Mouse (Mus musculus) adrenal gland, adult (tissue): ENCODE results near the gene Hsd17b6.
"Not testable (repeated sequence)": the region's sequence is repeated elsewhere in the genome, so short reads cannot be mapped to it uniquely, and the experiment has no call there.

Source experiments
- DNase-seq, 2 experiments: peaks; one replicate each; pipeline ENCODE4 v3.0.0; 2022 to 2023; ENCODE audit warnings: low spot score in 1 of 2; ENCODE audit not compliant: inconsistent age in 2 of 2

Gene Hsd17b6

DNA sequence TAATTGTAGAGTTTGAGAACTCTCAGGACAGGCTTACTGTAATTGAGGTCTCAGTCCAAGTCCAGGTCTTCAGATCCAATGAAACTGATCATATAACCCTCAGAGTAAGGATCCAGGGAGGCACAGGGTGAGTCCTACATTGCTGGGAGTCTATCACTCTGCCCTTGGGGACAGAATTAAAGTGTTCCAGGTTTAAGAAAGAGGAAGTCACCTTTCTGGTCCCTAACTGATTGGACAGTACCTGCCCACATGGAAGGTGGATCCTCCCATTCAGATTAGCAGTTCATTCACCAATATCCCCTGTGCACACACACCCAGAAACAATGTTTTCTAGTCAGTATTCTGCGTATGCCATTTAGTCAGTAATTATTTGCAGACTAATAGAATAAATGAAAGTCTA lies at the start of gene Hsd17b6:
Gene Hsd17b6 (minus strand): TSS at position 166 of the 400 bp plus-strand sequence.
- DNase-seq, result no peak

- no peak for DNase-seq
These were observed 45.6 kb upstream of the Hsd17b6 start for GRCm38 (mm10) chr10:128053001-128053400.

GRCm38 (mm10) chr10:128052136-128052535 lies 44.7 kb upstream of the Hsd17b6 start:
- DNase-seq, result not testable (repeated sequence)

- no peak for DNase-seq
These were observed 44.2 kb upstream of the Hsd17b6 start for GRCm38 (mm10) chr10:128051589-128051988.

DNA sequence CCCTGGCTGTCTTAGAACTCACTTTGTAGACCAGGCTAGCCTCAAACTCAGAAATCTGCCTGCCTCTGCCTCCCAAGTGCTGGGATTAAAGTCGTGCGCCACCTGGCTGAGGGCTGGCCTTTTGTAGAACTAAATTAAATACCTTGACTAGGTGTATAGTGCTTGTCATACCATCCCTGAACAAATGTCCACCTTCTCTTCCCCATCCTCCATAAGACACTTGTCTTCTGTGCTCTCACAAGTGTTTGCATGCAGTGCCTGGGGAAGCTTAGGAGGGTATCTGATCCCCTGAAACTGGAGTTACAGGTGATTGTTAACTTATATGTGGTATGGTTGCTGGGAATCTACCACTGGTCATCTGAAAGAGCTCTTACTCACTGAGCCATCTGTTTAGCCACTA lies 42.9 kb upstream of the Hsd17b6 start:
- DNase-seq, result no peak

GRCm38 (mm10) chr10:128049741-128050140 lies 42.3 kb upstream of the Hsd17b6 start:
- DNase-seq, result no peak

- DNase-seq, result no peak
These were observed 40.7 kb upstream of the Hsd17b6 start for GRCm38 (mm10) chr10:128048157-128048556.

DNA sequence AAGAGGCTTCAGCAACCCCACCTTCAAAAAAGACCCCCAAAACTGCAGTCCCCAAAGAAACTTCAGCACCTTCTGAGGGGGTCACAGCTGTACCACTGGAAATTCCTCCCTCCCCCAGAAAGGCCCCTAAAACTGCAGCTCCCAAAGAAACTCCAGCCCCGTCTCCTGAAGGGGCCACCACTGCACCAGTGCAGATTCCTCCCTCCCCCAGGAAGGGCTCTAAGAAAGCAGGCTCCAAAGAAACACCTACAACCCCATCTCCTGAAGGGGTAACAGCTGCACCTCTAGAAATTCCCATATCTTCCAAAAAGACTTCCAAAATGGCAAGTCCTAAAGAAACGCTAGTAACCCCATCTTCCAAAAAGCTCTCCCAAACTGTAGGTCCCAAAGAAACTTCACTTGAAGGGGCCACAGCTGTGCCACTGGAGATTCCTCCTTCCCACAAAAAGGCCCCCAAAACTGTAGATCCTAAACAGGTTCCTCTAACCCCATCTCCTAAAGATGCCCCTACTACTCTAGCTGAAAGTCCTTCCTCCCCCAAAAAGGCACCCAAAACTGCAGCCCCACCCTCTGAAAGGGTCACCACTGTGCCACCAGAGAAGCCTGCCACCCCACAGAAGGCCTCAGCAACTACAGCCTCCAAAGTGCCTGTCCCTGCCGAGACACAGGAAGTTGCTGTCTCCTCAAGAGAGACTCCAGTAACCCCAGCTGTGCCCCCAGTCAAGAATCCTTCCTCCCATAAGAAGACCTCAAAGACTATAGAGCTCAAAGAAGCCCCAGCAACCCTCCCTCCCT lies 35.8 kb upstream of the Hsd17b6 start:
- DNase-seq, result peak in 1 of 2 experiments; percentile 26

GRCm38 (mm10) chr10:128042466-128042865 lies 35.1 kb upstream of the Hsd17b6 start:
- DNase-seq, result no peak

DNA sequence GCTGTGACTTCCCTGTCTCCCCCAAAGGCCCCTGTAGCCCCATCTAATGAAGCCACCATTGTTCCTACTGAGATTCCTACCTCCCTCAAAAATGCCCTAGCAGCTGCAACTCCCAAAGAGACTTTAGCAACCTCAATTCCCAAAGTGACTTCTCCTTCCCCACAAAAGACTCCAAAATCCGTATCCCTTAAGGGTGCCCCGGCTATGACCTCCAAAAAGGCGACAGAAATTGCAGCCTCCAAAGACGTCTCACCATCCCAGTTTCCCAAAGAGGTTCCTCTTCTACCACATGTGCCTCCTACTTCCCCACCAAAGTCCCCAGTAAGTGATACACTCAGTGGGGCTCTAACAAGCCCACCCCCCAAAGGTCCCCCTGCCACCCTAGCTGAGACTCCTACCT lies 34.2 kb upstream of the Hsd17b6 start:
- DNase-seq, result no peak

DNA sequence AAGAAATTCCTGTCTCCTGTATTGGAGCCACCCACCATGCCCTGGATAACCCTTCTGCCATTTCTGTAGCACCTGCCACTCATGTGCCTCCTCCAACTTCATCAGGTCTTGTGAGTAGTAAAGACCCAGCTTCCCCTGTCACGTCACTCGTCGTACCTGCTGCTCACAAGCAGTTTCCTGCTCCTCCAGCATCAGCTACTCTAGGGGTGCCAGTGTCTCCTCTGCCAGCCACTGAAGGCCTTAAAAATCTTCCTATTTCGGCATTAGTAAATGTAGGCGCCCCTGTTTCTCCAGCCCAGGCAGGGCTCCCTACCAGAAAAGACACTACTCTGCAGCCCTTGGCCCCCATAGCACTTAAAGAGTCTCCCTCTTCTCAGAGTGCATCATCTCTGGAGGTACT lies 32.9 kb upstream of the Hsd17b6 start:
- DNase-seq, result no peak

DNA sequence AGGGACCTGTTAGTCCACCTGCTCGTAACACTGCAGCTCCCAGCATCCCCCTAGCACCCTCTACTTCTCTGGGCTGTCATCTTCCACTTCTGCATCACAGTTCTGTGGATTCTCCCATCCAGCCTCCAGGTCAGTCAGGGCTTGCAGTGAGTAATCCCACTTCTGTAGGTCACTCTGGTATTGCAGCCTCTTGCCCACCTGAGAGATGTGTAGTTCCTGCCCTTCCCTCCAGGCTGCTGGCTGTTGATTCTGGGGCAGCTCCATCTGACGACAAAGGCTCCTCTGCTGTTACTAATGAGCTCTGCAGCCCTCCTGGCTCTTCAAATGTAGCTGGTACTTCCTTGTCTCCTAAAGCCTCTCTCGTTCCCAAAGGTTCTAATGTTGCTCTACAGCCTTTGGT lies 32.4 kb upstream of the Hsd17b6 start:
- DNase-seq, result no peak

DNA sequence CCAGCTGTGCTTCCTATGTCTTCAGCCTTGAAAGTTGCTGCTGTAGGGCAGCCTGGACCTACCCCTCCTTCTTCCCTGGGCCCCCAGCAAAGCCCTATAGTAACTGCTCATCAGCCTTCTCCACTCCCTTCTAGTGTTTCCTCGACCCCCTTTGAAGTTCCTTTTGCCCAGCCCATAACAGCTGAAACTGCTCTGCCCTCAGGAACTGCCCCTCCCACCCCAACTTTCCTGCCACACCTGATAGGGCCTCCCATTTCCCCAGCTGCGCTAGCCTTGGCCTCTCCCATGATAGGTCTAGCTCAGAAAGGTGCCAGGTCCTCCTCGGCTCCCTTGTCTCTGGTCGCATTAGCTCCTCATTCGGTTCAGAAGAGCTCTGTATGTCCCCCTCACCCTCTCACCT lies 31.8 kb upstream of the Hsd17b6 start:
- peak in 1 of 2 experiments; percentile 33 for DNase-seq

- DNase-seq, result no peak
These were observed 30.5 kb upstream of the Hsd17b6 start for GRCm38 (mm10) chr10:128037921-128038320.

DNA sequence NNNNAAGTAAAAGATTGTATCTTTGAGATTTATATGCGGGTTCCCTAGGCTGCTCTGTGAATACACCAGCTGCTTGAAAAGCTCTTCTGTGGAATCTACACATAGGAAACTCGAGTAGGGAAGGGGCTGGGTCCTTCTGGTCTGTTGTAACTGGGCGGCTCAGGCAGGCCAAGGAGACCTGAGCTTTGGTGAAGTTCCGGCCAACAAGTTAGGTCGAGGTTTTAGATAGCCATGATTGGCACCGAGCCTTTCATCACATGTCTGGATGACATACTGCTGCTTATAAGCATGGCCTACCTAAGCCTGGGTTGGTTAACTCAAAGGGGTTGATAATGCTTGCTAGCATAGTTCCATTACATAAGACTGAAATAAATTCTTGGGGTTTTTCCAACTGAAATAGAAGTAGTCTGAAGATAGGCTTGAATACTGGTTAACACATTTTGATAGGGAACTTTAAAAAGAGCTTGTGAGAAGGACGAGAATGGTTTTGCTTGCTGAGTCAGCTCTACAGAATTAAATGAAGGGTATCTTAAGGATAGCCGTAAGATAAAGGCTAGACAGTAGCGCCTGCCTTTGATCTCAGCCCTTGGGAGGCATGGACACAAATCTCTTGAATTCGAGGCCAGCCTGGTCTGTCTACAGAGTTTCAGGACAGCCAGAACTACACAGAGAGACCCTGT lies 29.5 kb upstream of the Hsd17b6 start:
- peak; percentile 63 to 89 for DNase-seq

DNA sequence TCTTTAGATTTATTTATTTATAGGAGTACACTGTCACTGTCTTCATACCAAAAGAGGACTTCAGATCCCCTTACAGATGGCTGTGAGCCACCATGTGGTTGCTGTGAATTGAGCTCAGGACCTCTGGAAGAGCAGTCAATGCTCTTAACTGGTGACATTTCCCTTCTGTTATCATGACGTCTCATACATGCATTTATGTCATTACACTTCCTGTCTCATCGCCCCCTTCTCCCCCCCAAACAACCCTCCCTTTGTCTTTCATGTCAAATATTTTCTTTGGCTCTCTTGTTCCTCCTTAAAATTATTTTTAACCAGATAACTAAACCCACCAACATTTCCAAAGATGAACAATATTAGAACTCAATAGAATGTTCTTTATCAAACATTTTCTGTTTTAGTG lies 23.4 kb upstream of the Hsd17b6 start:
- DNase-seq, result no peak

- peak; percentile 18 to 60 for DNase-seq
These were observed 22.5 kb upstream of the Hsd17b6 start for GRCm38 (mm10) chr10:128029931-128030330.

GRCm38 (mm10) chr10:128023496-128023895 lies 16.1 kb upstream of the Hsd17b6 start:
- DNase-seq, result no peak

- no peak for DNase-seq
These were observed 14.8 kb upstream of the Hsd17b6 start for GRCm38 (mm10) chr10:128022196-128022595.

DNA sequence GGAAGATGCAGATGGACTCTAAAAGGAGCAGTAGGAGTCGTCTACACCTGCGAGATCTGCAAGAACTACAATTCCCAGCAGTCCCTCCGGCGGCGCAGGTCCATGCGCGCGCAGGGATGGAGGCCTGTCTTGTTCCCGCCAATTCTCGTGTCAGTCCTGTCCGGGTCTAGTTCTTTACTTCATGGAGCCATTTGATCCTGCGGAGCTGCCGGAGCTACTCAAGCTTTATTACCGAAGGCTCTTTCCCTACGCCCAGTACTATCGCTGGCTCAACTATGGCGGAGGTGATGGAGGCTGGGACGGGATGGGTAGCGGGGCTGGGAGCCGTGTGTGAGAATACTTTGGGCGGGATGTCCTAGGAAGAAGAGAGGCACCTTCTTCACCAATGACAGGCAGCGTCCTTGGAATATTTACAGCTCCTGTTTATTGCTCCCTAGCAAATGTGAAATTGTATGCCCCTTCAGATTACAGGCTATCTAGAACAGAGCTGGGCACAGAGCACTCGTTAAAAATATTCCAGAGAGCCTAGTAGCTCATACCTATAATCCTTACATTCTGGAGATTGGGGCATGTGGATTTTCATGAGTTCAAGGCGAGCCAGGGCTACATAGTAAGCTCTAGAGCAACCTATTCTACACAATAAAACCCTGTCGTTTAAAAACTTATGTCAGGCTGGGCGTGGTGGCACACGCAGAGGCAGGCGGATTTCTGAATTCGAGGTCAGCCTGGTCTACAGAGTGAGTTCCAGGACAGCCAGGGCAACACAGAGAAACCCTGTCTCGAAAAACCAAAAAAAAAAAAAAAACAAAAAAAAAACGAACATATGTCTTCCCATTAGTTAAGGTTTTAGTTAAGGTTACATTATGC lies 7.9 kb upstream of the Hsd17b6 start, which contains the start of gene Prim1:
Gene Prim1 (plus strand): TSS at position 101 of the 867 bp plus-strand sequence.
- DNase-seq, result peak; percentile 69 to 89

- DNase-seq, result no peak
These were observed 2.3 kb upstream of the Hsd17b6 start for GRCm38 (mm10) chr10:128009735-128010134.
